Mouse (Mus musculus): ENCODE results near the gene Fnbp1l. TPM values are rescaled to one million over a fixed set of nuclear protein-coding genes. Genes with fewer than 3 reads are reported as not detected.

Gene Fnbp1l
- polyA plus RNA-seq, 1 experiment from 2014 or later: 42.8 TPM

DNA sequence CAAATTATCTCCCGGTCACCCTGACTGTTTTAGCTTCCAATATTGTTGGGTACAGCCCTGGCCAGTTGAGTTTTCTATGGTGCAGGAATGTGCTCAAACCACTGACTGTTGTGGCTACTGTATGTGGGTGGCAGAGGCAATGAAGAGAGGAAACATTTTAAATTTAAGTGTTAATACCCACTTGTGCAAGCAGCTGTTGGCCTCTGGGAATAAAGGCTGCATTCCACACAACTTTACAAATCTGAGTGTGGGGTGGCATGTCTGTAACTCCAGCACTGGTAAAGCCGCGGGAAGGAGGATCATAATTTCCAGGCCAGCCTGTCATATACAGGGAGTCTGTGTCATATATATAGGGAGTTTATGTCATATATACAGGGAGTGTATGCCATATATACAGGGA lies 99.2 kb downstream of the Fnbp1l start:
- H3K36me3 ChIP-seq (ENCODE audit: control insufficient read depth, insufficient read depth, low read length): no peaks in the 10 kb centered on the region
- H3K9ac ChIP-seq (ENCODE audit: low read length): no peak overlapping the region
- H3K4me3 ChIP-seq (replicated peaks; ENCODE audit: low read length): no peak overlapping the region
- no peak for ATAC-seq (ENCODE audit: insufficient read depth, low FRiP score)
- no peaks in the 10 kb centered on the region for H3K27me3 ChIP-seq (ENCODE audit: control insufficient read depth, insufficient read depth, low read length)
- H3K27ac ChIP-seq (ENCODE audit: low read length): no peak overlapping the region
- 75% methylated on average over 3 of the region's 3 CpGs for WGBS
- H3K9me3 ChIP-seq (replicated peaks; ENCODE audit: control insufficient read depth, low read length): no peaks in the 10 kb centered on the region
- peaks cover 9% of the 10 kb centered on the region; the same call in 1 of the 2 replicates for H3K4me1 ChIP-seq (ENCODE audit: control insufficient read depth, insufficient read depth, low read length)
- H3K4me2 ChIP-seq (ENCODE audit: low read depth, low read length): no peak overlapping the region

DNA sequence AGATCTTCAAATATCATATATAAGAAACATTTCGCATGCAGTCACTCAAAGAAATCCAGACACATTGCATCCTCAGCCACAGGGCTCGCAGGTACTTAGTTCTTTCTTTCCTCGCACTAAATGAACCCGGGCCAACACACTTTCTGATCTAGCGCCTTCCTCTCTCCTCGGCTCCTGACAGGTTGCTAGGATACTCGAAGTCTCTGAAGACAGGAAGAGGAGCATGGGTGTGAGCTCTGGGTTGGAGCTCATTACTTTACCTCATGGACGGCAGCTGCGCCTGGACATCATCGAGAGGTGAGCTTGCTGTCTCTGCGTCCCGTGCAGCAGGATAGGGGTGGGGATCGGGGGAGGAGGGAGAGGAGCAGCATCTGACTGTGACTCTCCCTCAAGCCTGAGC lies 100.4 kb downstream of the Fnbp1l start:
- H3K9ac ChIP-seq (ENCODE audit: low read length): no peak overlapping the region

DNA sequence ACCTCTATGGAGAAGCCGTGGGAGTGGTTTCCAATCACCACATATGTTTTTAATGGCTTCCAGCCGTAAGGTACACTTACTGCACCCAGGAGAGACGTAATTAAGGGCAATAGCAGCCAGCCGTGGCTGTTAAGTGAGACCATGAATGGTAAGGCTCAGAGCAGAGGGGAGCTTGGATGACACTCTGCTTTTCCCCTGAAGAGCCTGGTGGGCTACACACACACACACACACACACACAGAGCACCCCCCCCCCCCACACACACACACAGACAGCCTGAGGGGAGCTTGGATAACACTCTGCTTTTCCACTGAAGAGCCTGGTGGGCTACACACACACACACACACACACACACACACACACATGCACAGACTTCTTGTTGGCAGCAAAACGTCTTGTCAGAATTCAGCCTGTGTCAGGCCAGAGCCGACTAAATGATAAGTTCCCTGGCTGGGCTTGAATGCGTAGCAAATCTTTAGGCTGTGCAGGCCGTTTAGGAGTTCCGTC lies 101.2 kb downstream of the Fnbp1l start:
- H3K4me3 ChIP-seq (replicated peaks; ENCODE audit: low read length): no peak overlapping the region
- H3K4me1 ChIP-seq (ENCODE audit: control insufficient read depth, insufficient read depth, low read length): peaks cover 14% of the 10 kb centered on the region; the same call in 1 of the 2 replicates
- H3K27me3 ChIP-seq (ENCODE audit: control insufficient read depth, insufficient read depth, low read length): no peaks in the 10 kb centered on the region
- no peak for ATAC-seq (ENCODE audit: insufficient read depth, low FRiP score)
- H3K4me2 ChIP-seq (ENCODE audit: low read depth, low read length): no peak overlapping the region
- no peaks in the 10 kb centered on the region for H3K9me3 ChIP-seq (replicated peaks; ENCODE audit: control insufficient read depth, low read length)
- no peak overlapping the region for H3K27ac ChIP-seq (ENCODE audit: low read length)
- H3K36me3 ChIP-seq (ENCODE audit: control insufficient read depth, insufficient read depth, low read length): no peaks in the 10 kb centered on the region
- H3K9ac ChIP-seq (ENCODE audit: low read length): no peak overlapping the region
- WGBS: 52% methylated on average over 9 of the region's 9 CpGs

More for the DNA sequence above, 100.4 kb downstream of the Fnbp1l start:
- Histone ChIP-seq H3K4me2 (ENCODE audit: low read depth, low read length) (no peak overlapping the region), H3K4me3 (replicated peaks; ENCODE audit: low read length) (no peak overlapping the region), H3K27me3 (ENCODE audit: control insufficient read depth, insufficient read depth, low read length) (no peaks in the 10 kb centered on the region), H3K9me3 (replicated peaks; ENCODE audit: control insufficient read depth, low read length) (no peaks in the 10 kb centered on the region), H3K27ac (ENCODE audit: low read length) (no peak overlapping the region), H3K4me1 (ENCODE audit: control insufficient read depth, insufficient read depth, low read length) (peaks cover 14% of the 10 kb centered on the region; the same call in 1 of the 2 replicates), H3K36me3 (ENCODE audit: control insufficient read depth, insufficient read depth, low read length) (no peaks in the 10 kb centered on the region)
- 40% methylated on average over 13 of the region's 13 CpGs for WGBS
- no peak for ATAC-seq (ENCODE audit: insufficient read depth, low FRiP score)

DNA sequence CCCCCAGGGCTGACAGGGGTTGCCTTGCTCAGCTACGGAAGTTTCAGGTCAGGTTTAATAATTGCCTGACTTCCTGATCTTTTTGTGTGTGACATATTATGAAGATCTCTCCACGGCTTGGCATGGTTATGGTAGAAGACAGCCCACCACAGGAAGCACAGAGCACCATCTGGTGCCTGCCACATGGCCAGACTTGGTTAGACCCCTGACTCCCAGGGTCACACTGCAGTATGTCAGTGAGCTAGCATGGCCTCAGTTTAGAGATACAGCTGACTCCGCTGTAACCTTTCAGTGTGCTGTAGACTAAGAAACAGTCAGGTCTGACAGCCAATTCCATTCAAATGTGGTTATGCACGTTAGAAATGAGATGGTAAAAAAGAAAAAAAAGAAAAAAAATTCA lies 101.8 kb downstream of the Fnbp1l start:
- Histone ChIP-seq H3K4me1 (ENCODE audit: control insufficient read depth, insufficient read depth, low read length) (peaks cover 14% of the 10 kb centered on the region; the same call in 1 of the 2 replicates), H3K4me3 (replicated peaks; ENCODE audit: low read length) (no peak overlapping the region), H3K27me3 (ENCODE audit: control insufficient read depth, insufficient read depth, low read length) (no peaks in the 10 kb centered on the region), H3K9ac (ENCODE audit: low read length) (no peak overlapping the region), H3K36me3 (ENCODE audit: control insufficient read depth, insufficient read depth, low read length) (no peaks in the 10 kb centered on the region), H3K4me2 (ENCODE audit: low read depth, low read length) (no peak overlapping the region), H3K9me3 (replicated peaks; ENCODE audit: control insufficient read depth, low read length) (no peaks in the 10 kb centered on the region), H3K27ac (ENCODE audit: low read length) (no peak overlapping the region)
- no peak for ATAC-seq (ENCODE audit: insufficient read depth, low FRiP score)
- 64% methylated on average over 4 of the region's 4 CpGs for WGBS

DNA sequence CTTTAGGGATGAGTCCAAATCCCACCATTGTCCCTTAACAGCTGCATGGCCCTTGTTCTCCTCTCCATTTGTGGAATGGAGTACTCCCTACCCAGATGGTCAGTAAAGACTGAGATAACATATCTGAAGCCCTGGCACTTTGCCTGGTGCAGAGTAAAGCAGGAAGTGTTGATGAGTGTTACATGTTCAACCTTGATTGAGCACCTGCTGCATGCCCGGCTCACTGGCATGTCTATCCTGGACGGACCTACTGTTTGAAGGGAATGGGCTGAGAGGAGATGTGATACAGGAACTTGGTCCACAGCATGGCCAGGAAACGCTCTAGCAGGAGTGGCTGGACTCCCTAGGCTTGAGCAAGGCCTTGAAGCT lies 103.2 kb downstream of the Fnbp1l start:
- H3K27me3 ChIP-seq (ENCODE audit: control insufficient read depth, insufficient read depth, low read length): no peaks in the 10 kb centered on the region
- H3K4me1 ChIP-seq (ENCODE audit: control insufficient read depth, insufficient read depth, low read length): peaks cover 16% of the 10 kb centered on the region; the same call in 1 of the 2 replicates

DNA sequence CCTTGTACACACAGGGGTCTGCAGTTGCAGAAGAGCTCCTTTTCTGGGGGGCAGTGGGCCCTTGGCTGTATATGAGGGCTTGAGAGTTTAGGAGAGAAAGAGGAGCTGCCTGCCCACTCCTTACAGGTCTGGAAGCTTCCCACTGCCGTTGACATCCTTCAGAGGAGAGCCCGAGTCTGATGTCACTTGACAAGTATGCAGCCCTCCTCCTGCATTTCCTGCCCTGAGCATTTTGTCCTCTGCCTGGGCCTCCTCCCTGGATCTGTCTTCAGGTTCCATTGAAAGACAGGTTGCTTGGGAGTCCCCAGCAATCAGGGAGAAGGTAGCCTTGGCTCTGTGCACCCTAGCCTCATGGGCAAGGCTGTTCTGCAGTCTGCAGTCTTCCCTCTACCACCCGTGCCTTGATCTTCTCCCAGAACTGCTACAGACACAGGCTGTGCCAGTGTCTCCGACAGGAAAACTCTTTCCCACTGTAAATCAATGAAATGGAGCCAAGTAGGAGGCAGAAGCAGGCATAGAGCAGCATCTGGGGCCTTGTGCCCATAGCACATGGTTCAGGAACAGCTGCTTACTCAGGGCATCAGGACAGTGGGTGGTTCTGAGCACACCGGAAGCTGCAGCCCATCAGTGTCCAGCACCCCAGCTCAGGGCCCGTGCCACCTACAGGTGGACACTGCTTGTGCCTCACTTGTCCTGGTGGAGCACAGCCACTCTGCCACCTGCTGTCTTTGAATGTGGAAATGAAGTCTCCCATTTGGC lies 103.8 kb downstream of the Fnbp1l start:
- no peak for ATAC-seq (ENCODE audit: insufficient read depth, low FRiP score)
- no peaks in the 10 kb centered on the region for H3K27me3 ChIP-seq (ENCODE audit: control insufficient read depth, insufficient read depth, low read length)
- H3K36me3 ChIP-seq (ENCODE audit: control insufficient read depth, insufficient read depth, low read length): no peaks in the 10 kb centered on the region
- H3K4me2 ChIP-seq (ENCODE audit: low read depth, low read length): no peak overlapping the region
- peaks cover 16% of the 10 kb centered on the region; the same call in 1 of the 2 replicates for H3K4me1 ChIP-seq (ENCODE audit: control insufficient read depth, insufficient read depth, low read length)
- no peak overlapping the region for H3K27ac ChIP-seq (ENCODE audit: low read length)
- peak overlapping the region; percentile 42; the same call in 1 of the 2 replicates for H3K9ac ChIP-seq (ENCODE audit: low read length)
- no peaks in the 10 kb centered on the region for H3K9me3 ChIP-seq (replicated peaks; ENCODE audit: control insufficient read depth, low read length)
- 59% methylated on average over 6 of the region's 6 CpGs for WGBS
- no peak overlapping the region for H3K4me3 ChIP-seq (replicated peaks; ENCODE audit: low read length)

More for the DNA sequence above, 103.2 kb downstream of the Fnbp1l start:
- no peak for ATAC-seq (ENCODE audit: insufficient read depth, low FRiP score)
- Histone ChIP-seq H3K9ac (ENCODE audit: low read length) (no peak overlapping the region), H3K27ac (ENCODE audit: low read length) (no peak overlapping the region), H3K4me3 (replicated peaks; ENCODE audit: low read length) (no peak overlapping the region), H3K36me3 (ENCODE audit: control insufficient read depth, insufficient read depth, low read length) (no peaks in the 10 kb centered on the region), H3K9me3 (replicated peaks; ENCODE audit: control insufficient read depth, low read length) (no peaks in the 10 kb centered on the region), H3K4me2 (ENCODE audit: low read depth, low read length) (no peak overlapping the region)
- 75% methylated on average over 3 of the region's 3 CpGs for WGBS

DNA sequence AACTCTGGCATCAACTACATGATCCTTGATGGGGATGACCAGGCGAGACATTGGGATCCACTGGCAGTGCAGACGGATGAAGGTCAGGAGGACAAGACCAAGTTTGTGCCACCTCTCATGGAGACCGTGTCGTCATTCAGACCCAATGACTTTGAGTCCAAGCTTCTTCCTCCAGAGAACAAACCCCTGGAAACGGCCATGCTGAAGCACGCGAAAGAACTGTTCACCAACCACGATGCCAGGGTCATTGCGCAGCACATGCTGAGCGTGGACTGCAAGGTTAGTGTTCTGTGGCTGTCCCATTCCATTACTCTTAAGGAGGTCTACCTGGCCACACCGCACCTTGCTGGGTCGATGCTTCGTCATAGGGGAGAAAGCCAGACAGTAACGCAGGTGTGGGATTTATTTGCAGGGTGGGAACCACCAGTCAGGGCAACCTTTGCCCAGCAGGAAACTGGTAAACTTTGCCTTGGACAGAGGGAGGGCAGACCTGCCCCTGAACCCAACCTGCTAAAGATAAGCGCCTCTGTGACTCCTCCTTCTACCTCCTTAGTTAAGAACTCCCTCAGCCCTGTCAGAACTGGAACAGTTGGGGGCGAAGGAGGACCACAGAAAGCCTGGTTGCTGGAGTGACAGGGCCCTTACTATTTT lies 106.7 kb downstream of the Fnbp1l start:
- Histone ChIP-seq H3K4me3 (replicated peaks; ENCODE audit: low read length) (peak overlapping the region; percentile 10; the same call in 1 of the 2 replicates), H3K4me2 (ENCODE audit: low read depth, low read length) (peak overlapping the region; percentile 31), H3K36me3 (ENCODE audit: control insufficient read depth, insufficient read depth, low read length) (no peaks in the 10 kb centered on the region), H3K9ac (ENCODE audit: low read length) (peak overlapping the region; percentile 15; the same call in 1 of the 2 replicates), H3K9me3 (replicated peaks; ENCODE audit: control insufficient read depth, low read length) (no peaks in the 10 kb centered on the region), H3K27ac (ENCODE audit: low read length) (peak overlapping the region; percentile 76), H3K4me1 (ENCODE audit: control insufficient read depth, insufficient read depth, low read length) (peaks cover 28% of the 10 kb centered on the region), H3K27me3 (ENCODE audit: control insufficient read depth, insufficient read depth, low read length) (no peaks in the 10 kb centered on the region)
- WGBS: 80% methylated on average over 16 of the region's 16 CpGs
- peak; percentile 75 for ATAC-seq (ENCODE audit: insufficient read depth, low FRiP score)

DNA sequence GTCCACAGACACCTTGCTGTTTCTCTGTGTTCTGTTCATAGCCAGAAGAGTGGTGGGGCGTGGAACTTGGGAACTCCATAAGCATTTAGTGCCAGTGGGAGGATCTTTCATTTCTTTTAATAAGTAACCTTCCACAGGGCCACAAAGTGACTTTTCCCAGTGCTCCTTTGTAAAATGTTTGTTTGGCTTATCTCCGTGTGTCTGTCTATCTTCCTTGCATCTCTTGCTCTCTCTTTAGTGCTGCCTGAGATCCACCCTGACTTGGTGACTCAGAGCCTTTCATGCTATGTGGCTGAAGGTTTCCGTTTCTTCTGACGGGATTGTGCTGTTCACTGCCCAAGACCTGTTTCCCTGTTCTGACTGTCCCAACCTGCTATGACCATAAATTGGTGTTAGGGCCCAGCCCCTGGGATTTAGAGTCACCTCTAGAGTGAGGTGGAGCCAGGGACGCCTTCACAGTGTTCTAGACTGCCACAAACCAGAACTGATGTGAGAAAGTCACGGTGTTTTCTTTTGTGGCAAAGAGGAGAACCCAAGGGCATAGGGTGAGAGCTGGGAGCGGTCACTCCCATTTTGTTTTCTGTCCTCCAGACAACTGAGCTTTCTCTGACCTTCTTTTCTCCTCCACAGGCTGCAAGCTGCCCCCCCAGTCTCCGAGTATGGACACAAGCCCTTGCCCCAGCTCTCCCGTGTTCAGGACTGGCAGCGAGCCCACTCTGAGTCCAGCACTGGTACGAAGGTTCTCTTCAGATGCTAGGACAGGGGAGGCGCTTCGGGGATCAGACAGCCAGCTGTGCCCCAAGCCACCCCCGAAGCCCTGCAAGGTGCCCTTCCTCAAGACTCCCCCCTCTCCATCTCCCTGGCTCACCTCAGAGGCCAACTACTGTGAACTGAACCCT lies 107.5 kb downstream of the Fnbp1l start:
- WGBS: 68% methylated on average over 14 of the region's 14 CpGs
- peak overlapping the region; percentile 76 for H3K27ac ChIP-seq (ENCODE audit: low read length)

More for the DNA sequence above, 107.5 kb downstream of the Fnbp1l start:
- Histone ChIP-seq H3K27me3 (ENCODE audit: control insufficient read depth, insufficient read depth, low read length) (no peaks in the 10 kb centered on the region), H3K4me1 (ENCODE audit: control insufficient read depth, insufficient read depth, low read length) (peaks cover 28% of the 10 kb centered on the region), H3K9me3 (replicated peaks; ENCODE audit: control insufficient read depth, low read length) (no peaks in the 10 kb centered on the region), H3K4me2 (ENCODE audit: low read depth, low read length) (peak overlapping the region; percentile 31), H3K36me3 (ENCODE audit: control insufficient read depth, insufficient read depth, low read length) (no peaks in the 10 kb centered on the region), H3K9ac (ENCODE audit: low read length) (peak overlapping the region; percentile 50; the same call in 1 of the 2 replicates), H3K4me3 (replicated peaks; ENCODE audit: low read length) (peak overlapping the region; percentile 10)
- peak; percentile 26 for ATAC-seq (ENCODE audit: insufficient read depth, low FRiP score)
